Mouse (Mus musculus) gastrocnemius, adult 8-10 months (tissue): ENCODE measurements around the gene Alox5. TPM values are rescaled to one million over a fixed set of nuclear protein-coding genes. Genes with fewer than 3 reads are reported as not detected.

Experiments used
- DNase-seq, 2 experiments: peaks; one replicate each; pipeline ENCODE4 v3.0.0; 2022; ENCODE audit warnings: low spot score in 2 of 2
- total RNA-seq, 4 experiments: library from RNA; stranded (reverse); gene quantifications; 2 replicates each; pipeline ENCODE4 v1.2.4; 2022

The Alox5 gene
- total RNA-seq, 4 experiments from 2014 or later, result 0.87 to 0.94 (median 0.91) TPM

DNA sequence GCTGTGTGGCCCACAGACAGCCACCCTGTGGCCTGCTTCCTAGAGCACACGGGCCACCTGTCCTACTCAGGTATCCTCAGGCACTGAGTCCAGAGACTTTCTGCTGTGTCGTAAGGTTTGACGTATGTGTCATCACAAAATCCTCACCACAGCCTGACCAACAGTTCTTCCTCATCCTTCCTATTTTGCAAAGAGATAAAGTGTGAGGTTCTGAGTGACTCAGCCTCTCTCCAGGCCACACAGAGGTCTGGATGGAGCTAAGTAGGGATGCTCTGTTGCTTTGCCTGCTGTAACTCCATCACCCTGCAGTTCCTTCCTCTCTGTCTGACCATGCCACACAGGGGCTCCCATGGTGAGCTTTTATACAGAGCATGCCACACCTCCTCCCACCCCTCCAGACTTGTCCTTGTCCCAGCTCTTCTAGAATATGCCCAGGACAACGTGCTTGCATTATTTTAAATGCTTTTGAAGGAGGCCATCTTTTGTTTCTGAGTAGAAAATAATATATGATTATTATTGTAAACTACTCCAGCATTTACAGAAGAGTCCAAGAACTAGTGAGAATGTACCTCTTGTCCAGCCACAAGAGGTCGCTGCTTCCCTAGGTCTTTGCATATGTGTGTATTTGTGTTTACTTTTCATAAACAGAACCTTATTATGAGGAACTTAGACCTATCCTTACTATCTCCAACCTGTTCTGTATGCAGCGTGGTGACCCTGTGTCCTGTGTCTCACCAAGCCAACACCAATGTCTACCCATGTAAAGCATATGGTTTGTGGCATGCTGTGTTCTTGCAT lies 43.3 kb downstream of the Alox5 start:
- no peak for DNase-seq

DNA sequence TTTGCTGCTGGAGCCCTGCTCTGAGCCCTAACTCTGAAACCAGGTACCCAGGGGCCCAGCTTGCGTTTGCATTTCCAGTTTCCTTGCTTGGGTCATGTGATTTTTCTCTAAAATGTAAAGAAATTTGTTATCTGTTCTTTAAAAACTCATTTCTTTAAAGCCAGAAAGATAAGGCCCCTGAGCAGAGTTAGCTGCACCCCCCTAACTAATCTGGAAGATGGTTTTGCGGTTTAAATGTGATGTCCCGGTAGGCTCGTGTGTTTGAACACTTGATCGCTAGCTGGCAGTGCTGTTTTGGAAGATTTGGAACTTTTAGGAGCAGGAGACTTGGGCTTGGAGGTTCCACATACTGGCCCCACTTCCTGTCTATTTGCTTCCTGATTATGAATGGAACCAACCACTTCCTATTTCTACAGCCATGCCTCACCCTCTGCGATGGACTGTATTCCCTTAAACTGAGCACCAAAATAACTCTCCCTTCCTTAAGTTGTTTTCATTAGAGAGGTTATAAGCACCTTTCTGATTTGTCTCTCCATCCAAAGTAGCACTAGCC lies 44.9 kb downstream of the Alox5 start:
- no peak for DNase-seq

DNA sequence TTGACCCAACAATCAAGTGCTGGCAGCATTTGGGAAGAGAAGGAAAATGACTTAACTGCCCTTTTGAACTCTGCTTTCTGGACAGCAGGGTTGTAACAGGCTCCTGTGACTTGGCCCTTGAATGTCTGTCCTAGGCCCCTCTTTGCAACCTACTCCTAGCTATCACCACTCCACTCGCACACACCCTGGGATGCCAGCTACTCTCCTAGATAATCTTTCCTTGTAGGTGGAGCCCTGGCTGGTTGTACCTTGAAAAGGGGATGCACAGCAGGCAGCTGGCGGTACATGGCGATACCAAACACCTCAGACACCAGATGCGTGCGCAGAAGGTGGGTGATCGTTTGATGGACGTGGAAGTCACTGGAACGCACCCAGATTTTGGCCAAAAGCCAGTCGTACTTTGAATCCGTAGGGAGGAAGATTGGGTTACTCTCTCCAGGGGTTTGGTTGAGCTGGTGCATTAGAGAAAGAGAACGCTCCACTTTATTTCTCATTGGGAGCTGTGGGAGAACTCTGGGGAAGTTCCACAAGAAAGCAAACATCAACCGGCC lies 45.8 kb downstream of the Alox5 start:
- no peak for DNase-seq

DNA sequence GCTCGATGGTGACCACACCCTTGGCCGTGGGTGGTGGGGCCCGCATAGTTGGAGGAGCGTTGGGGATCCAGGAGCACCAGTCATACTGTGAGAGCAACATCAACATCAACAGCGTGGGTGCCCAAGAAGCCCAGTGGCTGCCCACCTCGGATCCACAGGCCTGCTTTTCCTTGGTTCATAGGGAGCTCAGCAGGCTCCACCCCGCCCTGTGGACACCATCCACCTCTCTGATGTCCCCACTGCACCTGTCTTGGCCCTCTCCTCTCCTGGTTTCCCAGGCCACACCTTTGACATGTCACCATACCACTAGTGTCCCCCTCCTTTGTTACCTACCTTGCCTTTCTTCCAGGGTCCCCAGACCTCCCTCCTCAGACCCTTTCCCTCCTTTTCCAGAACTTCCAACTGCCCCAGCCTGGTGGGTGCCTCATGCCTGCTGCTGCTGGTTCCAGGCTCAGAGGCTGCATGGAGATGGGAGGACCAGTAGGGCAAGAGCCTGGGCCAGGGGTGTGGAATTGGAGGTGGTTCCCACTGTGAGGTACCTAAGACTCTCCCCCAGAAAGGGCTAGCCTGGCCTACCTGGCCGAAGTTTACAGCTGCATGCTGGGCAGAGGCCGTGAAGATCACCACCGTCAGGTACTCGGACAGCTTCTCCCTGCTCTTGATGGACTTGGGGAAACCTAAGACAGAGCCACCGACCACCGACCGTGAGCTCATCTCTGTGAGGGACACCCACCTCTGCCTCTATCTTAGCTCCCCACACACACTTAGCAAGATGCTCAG lies 48.2 kb downstream of the Alox5 start:
- no peak for DNase-seq

DNA sequence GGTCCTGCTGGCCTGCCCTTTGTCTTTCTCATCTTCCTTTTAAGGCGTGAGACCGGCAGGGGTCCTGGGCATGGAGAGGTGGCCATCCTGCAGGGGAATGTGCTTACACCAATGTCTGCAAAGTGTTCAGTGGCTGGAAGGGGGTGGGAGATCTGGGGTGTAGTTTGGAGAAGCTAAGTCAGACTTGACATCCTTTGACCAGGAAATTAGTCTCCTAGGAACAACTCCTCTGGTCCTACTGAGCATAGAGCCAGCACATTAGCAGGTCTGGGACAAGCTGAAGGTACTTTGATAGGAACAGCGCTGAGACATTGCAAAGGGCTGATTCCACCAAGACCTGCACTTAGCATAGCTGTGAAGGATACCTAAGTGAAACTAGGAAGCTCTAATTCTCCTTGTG lies 49.3 kb downstream of the Alox5 start:
- DNase-seq, result no peak

DNA sequence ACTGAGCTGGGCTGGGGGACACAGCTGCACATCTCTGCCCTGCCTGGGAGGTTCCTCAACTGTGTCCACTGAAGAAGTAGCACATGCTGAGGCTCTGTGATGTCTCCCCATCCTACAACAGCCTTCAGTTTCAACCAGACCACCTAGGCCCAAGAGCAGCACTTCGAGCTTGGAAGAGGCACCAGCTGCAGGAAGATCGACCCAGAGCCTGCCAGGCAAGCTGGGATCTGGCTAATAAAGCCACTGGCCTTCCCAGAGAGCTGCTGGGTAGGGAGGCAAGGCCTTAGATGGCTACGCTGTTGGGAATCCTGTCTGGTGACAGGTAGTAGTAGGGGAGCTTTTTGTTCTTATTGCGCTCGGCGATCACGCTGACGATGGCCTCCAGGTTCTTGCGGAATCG lies 50.5 kb downstream of the Alox5 start:
- no peak for DNase-seq

DNA sequence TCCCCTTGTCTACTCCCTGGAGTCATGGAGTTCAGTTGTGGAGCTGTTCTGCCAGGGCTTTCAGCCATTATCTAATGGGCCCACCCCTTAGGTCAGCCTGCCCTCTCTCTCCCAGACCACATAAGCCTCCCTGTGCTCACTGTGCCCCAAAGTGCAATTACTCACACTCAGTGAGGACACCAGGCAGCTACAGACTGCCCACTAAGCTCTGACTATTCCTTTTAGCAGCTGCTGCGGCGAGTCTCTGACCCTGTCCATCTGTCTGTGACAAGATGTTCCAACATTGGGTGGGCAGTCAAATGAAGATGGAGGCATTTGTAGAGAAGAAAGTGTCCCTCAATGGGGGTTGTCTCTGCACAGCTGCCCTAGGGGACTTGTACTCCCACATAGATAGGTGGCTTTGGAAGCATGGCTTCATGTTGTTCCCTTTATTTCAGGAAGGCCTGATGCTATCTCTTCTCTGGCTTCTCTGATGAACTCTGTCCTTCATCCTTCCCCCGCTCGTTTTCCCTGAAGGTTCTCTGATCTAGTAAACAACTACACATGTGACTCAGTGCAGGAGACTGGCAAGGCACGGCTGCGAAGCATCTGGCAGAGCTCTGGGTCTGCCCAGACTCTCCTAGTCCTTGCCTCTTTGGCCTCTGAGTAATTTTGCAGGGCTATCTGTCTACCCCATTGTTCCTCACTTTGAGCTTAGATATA lies 52.9 kb downstream of the Alox5 start:
- no peak for DNase-seq

DNA sequence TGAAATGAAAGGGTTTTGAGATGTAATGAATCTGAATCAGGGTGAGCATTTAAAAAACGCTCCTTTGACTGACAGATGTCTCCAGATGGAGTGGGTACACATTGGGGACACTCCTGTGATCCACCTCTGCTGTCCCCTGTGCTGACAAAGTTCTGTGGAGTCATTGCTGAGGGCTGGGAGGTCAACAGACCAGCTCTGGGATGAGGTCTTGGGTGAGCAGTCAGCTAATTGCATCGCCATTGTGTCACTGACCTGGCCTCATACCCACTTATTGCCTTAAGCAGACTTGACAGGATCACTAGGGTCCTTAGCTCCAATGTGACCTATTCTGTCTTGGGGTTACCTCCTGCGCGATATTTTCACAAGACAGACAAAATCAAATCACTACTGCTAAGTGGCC lies 53.8 kb downstream of the Alox5 start:
- DNase-seq, result no peak

DNA sequence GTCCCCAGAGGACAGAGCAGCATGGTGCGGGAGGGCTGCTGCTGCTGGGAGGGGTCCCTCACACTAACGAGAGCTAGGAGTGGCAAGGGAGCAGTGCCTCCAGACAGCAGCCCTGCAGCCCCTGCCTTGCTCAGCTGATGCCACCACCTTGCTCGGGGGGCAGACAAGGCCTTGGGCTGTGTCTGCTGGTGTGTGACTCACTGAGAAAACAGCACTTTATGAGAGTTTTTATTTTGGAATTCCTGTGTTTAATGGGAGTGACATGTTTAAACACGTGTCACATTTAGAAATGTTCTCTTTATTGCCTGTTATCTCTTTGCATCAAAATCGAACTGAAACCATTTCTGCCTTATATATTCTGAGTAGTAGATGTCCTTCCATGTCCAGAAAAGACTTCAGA lies 54.3 kb downstream of the Alox5 start:
- no peak for DNase-seq

DNA sequence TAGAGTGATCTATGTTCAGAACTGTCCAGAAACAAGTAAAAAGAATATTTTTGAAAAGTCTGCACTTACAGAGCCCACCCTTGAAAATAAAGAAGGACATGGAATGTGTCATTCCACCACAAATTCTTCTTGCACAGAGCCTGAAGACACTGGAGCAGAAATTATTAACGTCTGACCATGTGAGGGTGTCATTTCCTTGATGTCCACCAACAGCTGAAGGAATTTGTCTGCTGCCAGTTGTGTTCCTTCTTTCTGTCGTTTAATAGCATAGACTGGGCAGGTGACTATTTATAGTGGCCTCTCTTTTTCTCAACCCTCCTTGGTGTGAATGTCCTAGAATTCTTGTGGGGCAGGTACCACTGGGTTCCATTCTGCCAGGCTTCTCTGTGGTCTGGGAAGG lies 54.8 kb downstream of the Alox5 start:
- DNase-seq, result no peak

DNA sequence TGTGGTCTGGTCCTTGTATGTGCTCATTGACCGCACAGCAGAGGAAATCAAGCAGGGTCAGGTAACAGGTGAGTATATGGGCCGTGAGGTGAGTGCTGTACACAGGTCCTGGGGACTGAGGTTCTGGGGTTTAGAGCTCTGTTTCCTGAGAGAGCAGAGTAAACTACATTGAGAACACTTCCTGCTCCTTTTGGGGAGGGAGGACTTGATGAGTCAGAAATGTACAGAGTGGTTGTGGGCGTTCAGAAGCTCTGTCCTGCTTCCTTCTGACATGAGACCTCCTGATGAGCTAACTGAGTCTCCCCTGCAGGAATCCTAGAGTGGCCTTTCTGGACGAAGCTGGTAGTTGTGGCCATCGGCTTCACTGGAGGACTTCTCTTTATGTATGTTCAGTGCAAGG lies 55.3 kb downstream of the Alox5 start:
- no peak for DNase-seq

DNA sequence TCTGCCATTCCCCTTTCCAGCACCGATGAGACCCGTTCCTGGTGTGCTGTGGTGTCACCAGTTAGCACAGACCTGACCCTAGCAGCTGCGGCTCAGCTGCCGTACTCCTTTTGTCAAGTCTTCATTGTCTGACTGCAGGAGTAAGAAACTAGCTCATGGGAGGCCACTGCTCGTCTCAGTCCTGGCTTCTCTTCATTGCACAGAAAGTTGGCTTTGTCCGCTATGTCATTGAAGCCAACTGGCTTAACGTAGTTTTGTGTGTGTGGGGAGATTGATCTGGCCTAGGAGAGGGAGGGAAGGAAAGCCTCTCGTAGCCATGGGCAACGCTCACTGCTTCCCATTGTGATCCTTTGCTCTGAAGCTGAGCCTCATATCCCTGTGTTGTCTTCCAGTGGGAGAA lies 55.7 kb downstream of the Alox5 start:
- no peak for DNase-seq

DNA sequence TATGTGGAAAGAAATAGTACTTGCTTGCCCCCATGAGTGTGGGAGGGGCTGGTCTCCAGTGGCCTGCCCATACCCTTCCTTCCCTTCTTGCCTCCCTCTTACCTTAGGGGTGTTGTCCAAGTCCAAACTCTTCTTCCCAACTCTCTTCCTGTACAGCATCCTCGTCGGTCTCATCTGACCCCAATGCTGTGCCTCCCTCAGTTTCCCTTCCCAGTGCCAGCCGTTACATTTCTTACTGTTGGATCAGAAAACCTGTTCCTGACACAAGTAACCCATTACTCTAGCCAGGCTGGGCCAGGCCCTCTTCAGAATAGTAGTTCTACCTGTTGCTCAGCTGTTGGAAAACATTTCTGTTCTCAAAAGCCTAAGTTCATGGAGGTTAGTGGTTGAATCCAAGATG lies 58.6 kb downstream of the Alox5 start:
- DNase-seq, result no peak

DNA sequence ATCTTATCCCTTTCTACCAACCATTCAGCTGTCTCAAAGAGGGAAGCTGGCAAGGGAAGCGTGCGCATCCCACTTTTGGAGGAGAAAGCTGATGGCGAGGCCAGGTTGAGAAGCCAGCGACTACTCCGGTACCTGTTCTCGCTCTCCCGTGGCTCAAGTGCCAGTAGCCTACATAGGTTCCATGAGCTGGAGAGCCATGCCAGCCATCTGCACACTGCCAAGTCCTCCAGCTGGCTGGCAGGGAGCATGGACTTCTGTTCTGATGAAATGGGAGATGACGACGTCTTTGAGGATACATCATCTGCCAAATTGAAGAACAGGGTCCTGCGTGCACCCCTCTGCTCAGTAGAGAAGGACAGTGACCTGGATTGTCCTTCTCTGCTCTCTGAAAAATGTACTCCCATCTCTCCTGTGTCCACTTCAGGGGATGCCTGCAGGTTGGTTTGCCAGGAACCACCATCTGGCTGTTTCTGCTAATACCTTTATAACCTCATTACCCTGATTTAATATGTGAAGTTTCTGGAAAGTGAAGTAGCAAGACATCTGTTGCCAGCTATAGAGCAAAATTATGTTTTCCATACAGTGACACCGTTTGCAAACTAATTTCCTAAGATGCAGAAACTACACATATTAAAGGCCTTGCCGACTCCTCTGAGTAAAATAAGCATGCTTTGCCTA lies 59.1 kb downstream of the Alox5 start:
- DNase-seq, result no peak

DNA sequence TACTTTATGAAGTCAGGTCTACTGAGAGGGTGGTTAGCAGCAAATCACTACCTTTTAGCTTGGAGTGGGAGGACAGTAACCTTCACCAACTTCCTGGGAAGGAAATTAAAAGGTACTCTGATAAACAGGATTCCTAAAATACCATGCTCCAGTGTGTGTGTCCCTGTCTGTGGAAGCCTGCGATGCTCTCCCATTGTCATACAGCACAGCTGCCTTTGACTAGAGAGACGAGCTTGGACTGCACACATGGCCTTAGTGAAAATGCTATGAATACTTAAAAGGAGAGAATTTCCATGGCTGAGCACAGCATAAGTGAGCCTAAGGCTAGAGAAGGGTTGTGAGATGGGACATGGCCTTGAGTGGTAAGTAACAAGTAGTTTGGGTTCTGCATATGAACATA lies 62.8 kb downstream of the Alox5 start:
- DNase-seq, result no peak

DNA sequence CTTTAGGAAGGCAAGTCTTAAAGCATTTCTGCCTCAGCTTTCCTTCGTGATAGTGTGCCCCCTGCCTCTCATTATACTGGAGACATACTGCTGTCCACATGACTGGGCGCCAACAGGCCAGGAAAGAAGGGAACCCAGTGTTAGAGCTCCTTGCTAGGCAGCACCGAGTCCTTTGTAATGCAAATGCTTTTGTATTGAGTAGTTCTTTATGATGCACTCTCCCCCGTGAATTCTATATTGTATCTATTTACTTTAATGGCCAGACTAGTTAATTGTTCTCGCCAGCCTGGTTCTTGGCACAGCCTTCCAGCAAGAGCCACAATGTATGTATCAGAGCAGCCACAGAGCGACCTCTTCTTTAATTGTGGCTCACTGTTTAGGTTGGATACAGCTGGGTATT lies 63.4 kb downstream of the Alox5 start:
- no peak for DNase-seq

DNA sequence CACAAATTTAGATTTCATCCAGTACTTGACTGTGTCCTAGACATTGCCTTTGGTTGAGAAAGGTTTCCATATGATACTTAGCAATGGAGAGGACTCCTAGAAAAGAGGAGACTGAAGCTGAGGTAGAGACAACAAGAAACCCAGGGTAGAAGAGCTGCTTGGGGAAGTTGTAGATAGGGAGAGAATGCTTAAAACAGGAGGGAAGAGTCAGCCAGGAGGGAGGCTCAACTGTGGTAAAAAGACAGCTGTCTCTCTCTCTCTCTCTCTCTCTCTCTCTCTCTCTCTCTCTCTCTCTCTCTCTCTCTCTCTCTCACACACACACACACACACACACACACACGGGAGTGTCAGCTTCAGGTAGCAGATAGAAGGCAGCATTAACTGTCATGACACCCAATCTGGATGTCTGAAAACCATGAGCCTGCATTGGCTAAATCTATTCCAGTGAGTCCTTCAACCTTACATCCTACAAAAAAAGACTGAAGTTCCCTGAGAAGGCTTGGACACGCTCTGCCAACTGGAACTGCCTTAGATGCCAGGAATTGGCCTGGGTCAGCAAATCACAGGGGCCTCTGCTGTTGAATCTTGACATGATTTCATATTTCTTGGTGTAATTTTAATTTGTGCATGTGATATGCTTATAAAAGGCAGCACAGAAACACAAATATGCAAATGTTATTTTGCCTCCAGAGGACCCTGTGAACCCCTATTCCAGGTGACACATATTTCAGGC lies 65.9 kb downstream of the Alox5 start:
- no peak for DNase-seq

DNA sequence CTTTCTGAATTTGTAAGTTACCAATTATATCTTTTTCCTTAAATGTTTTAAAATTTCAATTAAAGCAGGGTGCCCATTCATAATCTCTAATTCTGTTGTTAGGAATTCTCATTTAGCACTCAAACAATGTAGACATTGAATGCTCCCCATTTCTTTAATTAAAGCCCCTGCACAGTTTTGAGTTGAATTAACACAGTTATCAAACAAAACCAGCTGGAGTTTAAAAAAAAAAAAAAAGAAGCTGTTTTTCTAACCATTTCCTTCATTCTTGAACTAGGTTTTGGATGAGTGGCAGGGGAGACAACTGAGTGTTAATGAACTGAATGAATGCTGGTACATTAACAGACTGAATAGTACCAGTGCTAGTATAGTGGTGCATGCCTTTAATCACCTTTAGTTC lies 71.5 kb downstream of the Alox5 start:
- DNase-seq, result no peak

DNA sequence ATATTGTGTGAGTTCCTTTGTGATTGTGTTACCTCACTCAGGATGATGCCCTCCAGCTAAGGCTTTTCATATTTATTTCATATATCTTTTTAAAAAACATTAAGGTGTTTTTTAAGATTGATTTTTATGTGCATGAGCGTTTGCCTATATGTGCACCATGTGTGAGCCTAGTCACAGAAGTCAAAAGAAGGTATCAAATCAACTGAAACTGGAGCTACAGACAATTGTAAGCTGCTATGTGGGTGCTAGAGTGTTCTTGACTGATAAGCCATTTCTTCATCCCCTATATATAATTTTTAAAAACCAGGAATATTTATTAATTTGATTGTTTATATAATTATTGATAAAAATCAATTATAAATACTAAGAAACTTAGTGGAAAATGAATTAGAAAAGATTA lies 72.9 kb downstream of the Alox5 start:
- DNase-seq, result no peak

DNA sequence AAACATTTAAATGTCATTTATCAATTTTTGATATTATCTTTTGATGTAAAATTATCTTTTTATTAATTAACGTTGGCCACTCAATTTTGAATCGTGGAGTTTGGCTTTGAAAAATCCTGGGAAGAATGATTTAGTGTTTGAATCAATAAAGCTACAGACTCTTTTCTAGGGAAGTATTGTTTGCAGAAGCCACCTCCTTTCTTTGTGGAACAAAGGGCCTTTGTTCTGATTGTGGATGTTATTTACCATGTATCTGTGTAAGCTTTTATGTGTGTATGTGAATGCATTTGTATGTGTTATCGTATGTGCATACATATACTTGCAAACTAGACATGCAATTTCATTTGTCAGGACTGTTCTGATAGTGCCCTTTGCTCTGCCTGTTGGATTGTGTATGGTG lies 74.5 kb downstream of the Alox5 start:
- no peak for DNase-seq

DNA sequence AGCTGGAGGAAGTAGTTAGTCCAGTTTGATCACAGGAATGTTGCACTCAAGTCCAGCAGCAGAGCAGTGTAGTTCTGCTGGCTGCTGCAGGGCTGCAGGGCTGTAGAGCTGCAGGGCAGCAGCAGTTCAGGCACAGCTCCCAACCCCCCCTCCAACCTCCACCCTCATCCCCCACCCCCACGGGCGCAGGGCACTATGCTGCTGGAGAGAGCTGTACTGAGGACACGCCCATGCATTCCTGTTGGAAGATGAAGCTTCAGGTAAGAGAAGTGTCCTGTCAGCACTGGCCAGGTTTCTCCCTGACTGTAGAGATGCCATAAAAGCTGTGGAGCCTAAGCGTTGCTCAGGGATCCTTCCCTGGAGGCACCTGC lies 74.9 kb downstream of the Alox5 start:
- no peak for DNase-seq
